Mouse (Mus musculus) heart, postnatal 10 days (tissue): Measurements from ENCODE around the gene Trim8. TPM values are rescaled to one million over a fixed set of nuclear protein-coding genes. Genes with fewer than 3 reads are reported as not detected.

Experiments used
- DNase-seq, 2 experiments: peaks; one replicate each; pipeline ENCODE4 v3.0.0; 2021
- intact Hi-C: fragments of 180-260 bp; cut with DNase I; formaldehyde crosslinking; loops from one replicate; pipeline ENCODE4 v1.15.1; 2025
- total RNA-seq, 2 experiments: library from RNA; stranded (reverse); gene quantifications; 2 replicates each; pipeline ENCODE4 v1.2.3; 2021

Trim8 gene
- total RNA-seq: 10 to 100 TPM; 49.9 to 50.6 TPM

- DNase-seq: peak; percentile 90 to 92
- intact Hi-C loops: loop anchor here (2.0 kb wide), 2 partner anchors 47 to 105 kb away; partner anchors contain the start of gene Sufu
These were observed at the start of gene Trim8 for GRCm38 (mm10) chr19:46501401-46502068. Trim8 (plus strand) TSS chr19:46501702.

GRCm38 (mm10) chr19:46452052-46452827, 49.3 kb upstream of the Trim8 start:
- DNase-seq: peak; percentile 76 to 80
- intact Hi-C loops: no loop called here

GRCm38 (mm10) chr19:46452916-46453315, 48.6 kb upstream of the Trim8 start:
- intact Hi-C loops: no loop called here
- DNase-seq: no peak

- intact Hi-C loops: loop anchor here (2.0 kb wide), 1 partner anchor 48 kb away; no protein-coding TSS in a partner anchor
- peak in 1 of 2 experiments; percentile 22 for DNase-seq
These were observed 47.2 kb upstream of the Trim8 start for GRCm38 (mm10) chr19:46454126-46454880.

GRCm38 (mm10) chr19:46455032-46455431, 46.5 kb upstream of the Trim8 start:
- DNase-seq: peak; percentile 62 to 63
- intact Hi-C loops: loop anchor here (2.0 kb wide), 1 partner anchor 48 kb away; no protein-coding TSS in a partner anchor

- intact Hi-C loops: loop anchor here (2.0 kb wide), 1 partner anchor 47 kb away; no protein-coding TSS in a partner anchor
- DNase-seq: no peak
These were observed 45.9 kb upstream of the Trim8 start for GRCm38 (mm10) chr19:46455556-46455955.

GRCm38 (mm10) chr19:46456018-46456735, 45.3 kb upstream of the Trim8 start:
- DNase-seq: peak in 1 of 2 experiments; percentile 22
- intact Hi-C loops: no loop called here

- DNase-seq: peak; percentile 44 to 60
These were observed 43.7 kb upstream of the Trim8 start for GRCm38 (mm10) chr19:46457798-46458197.

GRCm38 (mm10) chr19:46459256-46459655, 42.2 kb upstream of the Trim8 start:
- no peak for DNase-seq
- intact Hi-C loops: loop anchor here (2.0 kb wide), 1 partner anchor 24 kb away; no protein-coding TSS in a partner anchor

More at GRCm38 (mm10) chr19:46457798-46458197, 43.7 kb upstream of the Trim8 start:
- intact Hi-C loops: loop anchor here (2.0 kb wide), 1 partner anchor 25 kb away; no protein-coding TSS in a partner anchor

- peak; percentile 86 to 91 for DNase-seq
- intact Hi-C loops: loop anchor here (2.0 kb wide), 1 partner anchor 23 kb away; no protein-coding TSS in a partner anchor
These were observed 41.6 kb upstream of the Trim8 start for GRCm38 (mm10) chr19:46459889-46460288.

- intact Hi-C loops: no loop called here
These were observed 38.9 kb upstream of the Trim8 start for GRCm38 (mm10) chr19:46462574-46462973.

GRCm38 (mm10) chr19:46463446-46463845, 38.1 kb upstream of the Trim8 start:
- intact Hi-C loops: no loop called here
- DNase-seq: no peak

More at GRCm38 (mm10) chr19:46462574-46462973, 38.9 kb upstream of the Trim8 start:
- no peak for DNase-seq

GRCm38 (mm10) chr19:46466160-46466559, 35.3 kb upstream of the Trim8 start:
- intact Hi-C loops: no loop called here
- DNase-seq: no peak

- no peak for DNase-seq
- intact Hi-C loops: no loop called here
These were observed 34.4 kb upstream of the Trim8 start for GRCm38 (mm10) chr19:46467051-46467503.

GRCm38 (mm10) chr19:46470364-46471240, 30.9 kb upstream of the Trim8 start:
- intact Hi-C loops: no loop called here
- DNase-seq: no peak

- intact Hi-C loops: no loop called here
- DNase-seq: peak in 1 of 2 experiments; percentile 35
These were observed 30.0 kb upstream of the Trim8 start for GRCm38 (mm10) chr19:46471324-46472093.

- intact Hi-C loops: no loop called here
- DNase-seq: peak in 1 of 2 experiments; percentile 52
These were observed 24.1 kb upstream of the Trim8 start for GRCm38 (mm10) chr19:46477432-46477845.

- DNase-seq: peak; percentile 63 to 66
These were observed 23.3 kb upstream of the Trim8 start for GRCm38 (mm10) chr19:46478242-46478641.

More at GRCm38 (mm10) chr19:46478242-46478641, 23.3 kb upstream of the Trim8 start:
- intact Hi-C loops: no loop called here
